In genomic region chr15:101164291-101164690, GRCm38 (mm10) we compare ENCODE assay signal across 17 mouse cellular contexts. TPM values are rescaled to one million over a fixed set of nuclear protein-coding genes. Genes with fewer than 3 reads are reported as not detected.
A peak's percentile ranks its signal among the peaks of the same experiment; 100 is the strongest.
DNase-seq lines count a peak whose midpoint lies in the region; ATAC-seq and TF ChIP-seq lines count a peak whose summit lies in the region.
"Had no signal": no experiment of that assay in that cellular context is flagged by ENCODE, and none has a peak within 500 bp of the region (broad histone marks: within the 10 kb centered on the region; RNA-seq: fewer than 3 reads in every experiment).

No protein-coding gene starts in this region.

- WGBS in forebrain, embryonic 15.5 days, result 44% methylated on average over 5 of the region's 5 CpGs
- 65% methylated on average over 5 of the region's 5 CpGs for WGBS in forebrain, embryonic 10.5 days
- WGBS in lung, postnatal 0 days, result 38% methylated on average over 5 of the region's 5 CpGs
- 69% methylated on average over 5 of the region's 5 CpGs for WGBS in lung, adult 2 months
- WGBS in small intestine, adult 2 months, result 22% methylated on average over 5 of the region's 5 CpGs

- H3K4me2 ChIP-seq in forebrain, embryonic 15.5 days (replicated peaks), result no peak overlapping the region
- H3K4me2 ChIP-seq in lung, postnatal 0 days (replicated peaks; ENCODE audit: low read depth, low read length), result no peak overlapping the region
- H3K4me2 ChIP-seq: limb, embryonic 12.5 days; neural tube, embryonic 15.5 days had no signal

- no peak for TF ChIP-seq POLR2A in lung, adult 2 months (IDR thresholded peaks at IDR 0.05; ENCODE audit: borderline replicate concordance, extremely low read depth, low read depth, low read length)
- TF ChIP-seq POLR2A in small intestine, adult 2 months (IDR thresholded peaks at IDR 0.05; ENCODE audit: low read depth, low read length), result no peak

- TF ChIP-seq EP300 in lung, postnatal 0 days (IDR thresholded peaks at IDR 0.05), result no peak

- H3K4me1 ChIP-seq in forebrain, embryonic 15.5 days, result peaks cover 50% of the 10 kb centered on the region
- peaks cover 49% of the 10 kb centered on the region for H3K4me1 ChIP-seq in forebrain, embryonic 10.5 days
- H3K4me1 ChIP-seq in lung, postnatal 0 days (ENCODE audit: insufficient read depth, low read depth, low read length), result peaks cover 14% of the 10 kb centered on the region; the same call in 1 of the 2 replicates
- H3K4me1 ChIP-seq in lung, adult 2 months (ENCODE audit: control insufficient read depth, insufficient read depth, low read length), result peaks cover 6% of the 10 kb centered on the region; the same call in 1 of the 2 replicates
- peaks cover 26% of the 10 kb centered on the region for H3K4me1 ChIP-seq in small intestine, adult 2 months (ENCODE audit: control insufficient read depth, insufficient read depth, insufficient read length, low read length)

- DNase-seq in forebrain, embryonic 10.5 days (ENCODE audit: extremely low spot score, low spot score), result no peak
- no peak for DNase-seq in lung, postnatal 0 days (ENCODE audit: low spot score)
- no peak for DNase-seq in lung, adult 2 months
- peak; percentile 77 for DNase-seq in R1 (ENCODE audit: low read depth, low spot score)
- no peak for DNase-seq in adrenal gland, postnatal 10 days
- DNase-seq in thymus, postnatal 25 days, result no peak
- DNase-seq: gastrocnemius, postnatal 36 days; layer of hippocampus, adult 9-11 months; midbrain, embryonic 14.5 days; thymus, adult 2 months had no signal

- no peaks in the 10 kb centered on the region for H3K9me3 ChIP-seq in forebrain, embryonic 15.5 days
- no peaks in the 10 kb centered on the region for H3K9me3 ChIP-seq in forebrain, embryonic 10.5 days
- H3K9me3 ChIP-seq in lung, postnatal 0 days (ENCODE audit: low read length), result no peaks in the 10 kb centered on the region
- H3K9me3 ChIP-seq: limb, embryonic 12.5 days; neural tube, embryonic 15.5 days had no signal

- H3K27ac ChIP-seq in forebrain, embryonic 15.5 days (replicated peaks), result peak overlapping the region; percentile 75
- no peak overlapping the region for H3K27ac ChIP-seq in forebrain, embryonic 10.5 days
- no peak overlapping the region for H3K27ac ChIP-seq in lung, postnatal 0 days (ENCODE audit: low read length)
- peak overlapping the region; percentile 93 for H3K27ac ChIP-seq in small intestine, adult 2 months (ENCODE audit: insufficient read depth, low read depth, low read length)

- ATAC-seq in forebrain, embryonic 15.5 days (replicated peaks), result no peak
- ATAC-seq in lung, postnatal 0 days, result 0 out of 2 replicates have a peak, but pooled peaks have one; percentile 18

- H3K36me3 ChIP-seq in forebrain, embryonic 15.5 days, result no peaks in the 10 kb centered on the region
- no peaks in the 10 kb centered on the region for H3K36me3 ChIP-seq in forebrain, embryonic 10.5 days (replicated peaks)
- no peaks in the 10 kb centered on the region for H3K36me3 ChIP-seq in lung, postnatal 0 days (ENCODE audit: insufficient read depth, low read length)
- H3K36me3 ChIP-seq in small intestine, adult 2 months (ENCODE audit: control insufficient read depth, insufficient read depth, low read length), result no peaks in the 10 kb centered on the region
- H3K36me3 ChIP-seq: limb, embryonic 12.5 days; neural tube, embryonic 15.5 days had no signal

- TF ChIP-seq CTCF in lung, postnatal 0 days (IDR thresholded peaks at IDR 0.05), result no peak
- no peak for TF ChIP-seq CTCF in lung, adult 2 months (IDR thresholded peaks at IDR 0.05; ENCODE audit: insufficient read depth, low read length)
- no peak for TF ChIP-seq CTCF in small intestine, adult 2 months (IDR thresholded peaks at IDR 0.05; ENCODE audit: extremely low read depth, insufficient read length, insufficient replicate concordance, low read depth, low read length)

- no peak overlapping the region for H3K9ac ChIP-seq in forebrain, embryonic 15.5 days (replicated peaks)
- H3K9ac ChIP-seq in lung, postnatal 0 days (replicated peaks; ENCODE audit: low read depth), result no peak overlapping the region
- H3K9ac ChIP-seq: limb, embryonic 12.5 days; neural tube, embryonic 15.5 days had no signal

- H3K4me3 ChIP-seq in forebrain, embryonic 15.5 days, result no peak overlapping the region
- H3K4me3 ChIP-seq in forebrain, embryonic 10.5 days, result no peak overlapping the region
- no peak overlapping the region for H3K4me3 ChIP-seq in lung, postnatal 0 days (ENCODE audit: low read depth, low read length)
- H3K4me3 ChIP-seq in lung, adult 2 months (replicated peaks; ENCODE audit: extremely low read depth, low read depth, low read length), result no peak overlapping the region
- peak overlapping the region; percentile 31 for H3K4me3 ChIP-seq in small intestine, adult 2 months (ENCODE audit: low read depth, low read length)
- H3K4me3 ChIP-seq: limb, embryonic 12.5 days; neural tube, embryonic 15.5 days had no signal

- H3K27me3 ChIP-seq in forebrain, embryonic 15.5 days, result no peaks in the 10 kb centered on the region
- peaks cover 36% of the 10 kb centered on the region for H3K27me3 ChIP-seq in forebrain, embryonic 10.5 days (ENCODE audit: poor library complexity, severe bottlenecking)
- no peaks in the 10 kb centered on the region for H3K27me3 ChIP-seq in lung, postnatal 0 days (replicated peaks; ENCODE audit: insufficient read depth, low read length)
- H3K27me3 ChIP-seq in small intestine, adult 2 months (ENCODE audit: control insufficient read depth, insufficient read depth, low read length), result no peaks in the 10 kb centered on the region

RNA-seq across cellular contexts. Expression of gene Acvr1b, which starts 9.6 kb away (rescaled TPM):
- polyA plus RNA-seq in forebrain, embryonic 15.5 days (2015; fragmentation: Nextera tagmentation; extraction: Ambion mirVana), result 22.6 and 22.8 TPM in 2 replicates
- 5.8 TPM in 2 replicates for polyA plus RNA-seq in forebrain, embryonic 10.5 days (2016; fragmentation: Nextera tagmentation; extraction: Ambion mirVana)
- 6.6 and 7.4 TPM in 2 replicates for polyA plus RNA-seq in lung, postnatal 0 days (2015; fragmentation: Nextera tagmentation; extraction: Ambion mirVana)
- 45.8 and 57.2 TPM in 2 replicates for polyA plus RNA-seq in lung, adult 2 months (2012; rRNA removed)
- polyA plus RNA-seq in small intestine, adult 2 months (2012; rRNA removed), result 21.5 and 46.0 TPM in 2 replicates
- 10 to 100 TPM; 10.8 to 13.4 TPM for total RNA-seq in adrenal gland, postnatal 10 days (2021)

RNA-seq across cellular contexts. Expression of gene Acvrl1, which starts 36.0 kb away (rescaled TPM):
- 6.5 and 6.7 TPM in 2 replicates for polyA plus RNA-seq in forebrain, embryonic 15.5 days (2015; fragmentation: Nextera tagmentation; extraction: Ambion mirVana)
- 8.0 and 8.1 TPM in 2 replicates for polyA plus RNA-seq in forebrain, embryonic 10.5 days (2016; fragmentation: Nextera tagmentation; extraction: Ambion mirVana)
- 159 and 168 TPM in 2 replicates for polyA plus RNA-seq in lung, postnatal 0 days (2015; fragmentation: Nextera tagmentation; extraction: Ambion mirVana)
- 672 and 695 TPM in 2 replicates for polyA plus RNA-seq in lung, adult 2 months (2012; rRNA removed)
- 19.6 and 35.5 TPM in 2 replicates for polyA plus RNA-seq in small intestine, adult 2 months (2012; rRNA removed)
- total RNA-seq in adrenal gland, postnatal 10 days (2021), result 10 to 100 TPM; 19.5 to 19.8 TPM

RNA-seq across cellular contexts. Expression of gene Ankrd33, which starts 48.7 kb away (rescaled TPM):
- polyA plus RNA-seq in forebrain, embryonic 15.5 days (2015; fragmentation: Nextera tagmentation; extraction: Ambion mirVana), result not detected in 2 replicates
- polyA plus RNA-seq in forebrain, embryonic 10.5 days (2016; fragmentation: Nextera tagmentation; extraction: Ambion mirVana), result not detected in 2 replicates
- 0.13 TPM in 1 of 2 replicates, not detected in the other for polyA plus RNA-seq in lung, postnatal 0 days (2015; fragmentation: Nextera tagmentation; extraction: Ambion mirVana)
- polyA plus RNA-seq in lung, adult 2 months (2012; rRNA removed), result 0.10 and 0.28 TPM in 2 replicates
- polyA plus RNA-seq in small intestine, adult 2 months (2012; rRNA removed), result not detected in 2 replicates
- under 1 TPM; 0.24 to 0.33 TPM for total RNA-seq in adrenal gland, postnatal 10 days (2021)
- total RNA-seq: gastrocnemius, postnatal 36 days; heart, postnatal 14 days had no signal
- polyA plus RNA-seq: cortical plate, adult 2 months; forebrain, embryonic 11.5 days; limb, embryonic 12.5 days; midbrain, embryonic 14.5 days; neural tube, embryonic 15.5 days; thymus, adult 2 months had no signal

RNA-seq across cellular contexts. Expression of gene Grasp, which starts 59.7 kb away (rescaled TPM):
- polyA plus RNA-seq in forebrain, embryonic 15.5 days (2015; fragmentation: Nextera tagmentation; extraction: Ambion mirVana), result 1.3 and 1.7 TPM in 2 replicates
- 2.6 and 4.1 TPM in 2 replicates for polyA plus RNA-seq in forebrain, embryonic 10.5 days (2016; fragmentation: Nextera tagmentation; extraction: Ambion mirVana)
- polyA plus RNA-seq in lung, postnatal 0 days (2015; fragmentation: Nextera tagmentation; extraction: Ambion mirVana), result 8.2 and 8.6 TPM in 2 replicates
- polyA plus RNA-seq in lung, adult 2 months (2012; rRNA removed), result 36.6 and 58.8 TPM in 2 replicates
- polyA plus RNA-seq in small intestine, adult 2 months (2012; rRNA removed), result 7.3 and 8.5 TPM in 2 replicates
- total RNA-seq in adrenal gland, postnatal 10 days (2021), result 10 to 100 TPM; 16.4 to 24.0 TPM

Comparison
In these comparisons a context has a peak if more than half of its experiments do, and no peak if none do; other contexts are left out.
1. H3K27ac ChIP-seq: peak in forebrain, embryonic 15.5 days (single experiment) and small intestine, adult 2 months (single experiment); none in forebrain, embryonic 10.5 days (single experiment) and lung, postnatal 0 days (single experiment).